ENCODE assay signal across 8 mouse cellular contexts in genomic region chr7:141041661-141042060, GRCm38 (mm10). TPM values are rescaled to one million over a fixed set of nuclear protein-coding genes. Genes with fewer than 3 reads are reported as not detected.
DNase-seq lines count a peak whose midpoint lies in the region; ATAC-seq lines count a peak whose summit lies in the region.

No protein-coding gene starts in this region.

- H3K27me3 ChIP-seq in liver, embryonic 16.5 days (ENCODE audit: control insufficient read depth, insufficient read depth, low read depth, low read length), result no peaks in the 10 kb centered on the region
- H3K27me3 ChIP-seq in neural tube, embryonic 15.5 days (replicated peaks), result no peaks in the 10 kb centered on the region

- H3K36me3 ChIP-seq in liver, embryonic 16.5 days (ENCODE audit: control insufficient read depth, insufficient read depth), result no peaks in the 10 kb centered on the region
- H3K36me3 ChIP-seq in neural tube, embryonic 15.5 days, result no peaks in the 10 kb centered on the region

- WGBS in liver, embryonic 16.5 days (ENCODE audit: insufficient replicate concordance), result 31% methylated on average over 5 of the region's 5 CpGs
- WGBS in neural tube, embryonic 15.5 days, result 27% methylated on average over 5 of the region's 5 CpGs

- no peak overlapping the region for H3K4me3 ChIP-seq in liver, embryonic 16.5 days (ENCODE audit: low read depth, low read length)
- no peak overlapping the region for H3K4me3 ChIP-seq in neural tube, embryonic 15.5 days (replicated peaks)

- H3K4me2 ChIP-seq in liver, embryonic 16.5 days (ENCODE audit: low read depth, low read length), result no peak overlapping the region
- H3K4me2 ChIP-seq in neural tube, embryonic 15.5 days, result no peak overlapping the region

- ATAC-seq in liver, embryonic 16.5 days (ENCODE audit: low read depth), result no peak; the same call in 1 of the 2 replicates
- peak; percentile 79; the same call in 1 of the 2 replicates for ATAC-seq in neural tube, embryonic 15.5 days (ENCODE audit: low FRiP score)

- peak; percentile 34 to 87 for DNase-seq in left cerebral cortex, postnatal 10 days (ENCODE audit: extremely low spot score in 1 of 2, low spot score in 2 of 2)
- DNase-seq in left cerebral cortex, postnatal 25 days (ENCODE audit: low spot score in 2 of 2), result no peak
- DNase-seq in cerebellum, postnatal 25 days, result peak; percentile 65 to 79
- peak; percentile 80 for DNase-seq in heart, adult 8-10 months (ENCODE audit: low spot score)
- peak; percentile 69 for DNase-seq in kidney, adult 18-20 months
- no peak for DNase-seq in T-cell, adult 2 months (ENCODE audit: low spot score)

- H3K9me3 ChIP-seq in liver, embryonic 16.5 days (replicated peaks; ENCODE audit: control insufficient read depth, low read length), result no peaks in the 10 kb centered on the region
- no peaks in the 10 kb centered on the region for H3K9me3 ChIP-seq in neural tube, embryonic 15.5 days (replicated peaks)

- H3K4me1 ChIP-seq in liver, embryonic 16.5 days (ENCODE audit: control insufficient read depth, low read depth, low read length), result peaks cover 40% of the 10 kb centered on the region
- peaks cover 2% of the 10 kb centered on the region; the same call in 1 of the 2 replicates for H3K4me1 ChIP-seq in neural tube, embryonic 15.5 days

- no peak overlapping the region for H3K9ac ChIP-seq in liver, embryonic 16.5 days (ENCODE audit: low read depth, low read length)
- no peak overlapping the region for H3K9ac ChIP-seq in neural tube, embryonic 15.5 days (replicated peaks)

- H3K27ac ChIP-seq in liver, embryonic 16.5 days (ENCODE audit: low read length), result peak overlapping the region; percentile 35; the same call in 1 of the 2 replicates
- peak overlapping the region; percentile 72 for H3K27ac ChIP-seq in neural tube, embryonic 15.5 days (replicated peaks)

- intact Hi-C loops in left cerebral cortex, postnatal 10 days (cut with DNase I), result no loop called here
- intact Hi-C loops in left cerebral cortex, postnatal 25 days (cut with DNase I), result no loop called here

RNA-seq across cellular contexts. Expression of gene Gm17387, which starts 12.7 kb away (rescaled TPM):
- not detected for total RNA-seq in left cerebral cortex, postnatal 10 days (2021)
- not detected for total RNA-seq in left cerebral cortex, postnatal 25 days (2021)
- not detected for total RNA-seq in heart, adult 8-10 months (2022)
- not detected in 2 replicates for polyA plus RNA-seq in liver, embryonic 16.5 days (2015; fragmentation: Nextera tagmentation; extraction: Ambion mirVana)
- not detected in 2 replicates for polyA plus RNA-seq in neural tube, embryonic 15.5 days (2015; fragmentation: Nextera tagmentation; extraction: Ambion mirVana)

RNA-seq across cellular contexts. Expression of gene B4galnt4, which starts 19.2 kb away (rescaled TPM):
- total RNA-seq in left cerebral cortex, postnatal 10 days (2021), result 100 to 1,000 TPM; 107 to 110 TPM
- total RNA-seq in left cerebral cortex, postnatal 25 days (2021), result 10 to 100 TPM; 79.6 to 84.3 TPM
- not detected for total RNA-seq in heart, adult 8-10 months (2022)
- polyA plus RNA-seq in liver, embryonic 16.5 days (2015; fragmentation: Nextera tagmentation; extraction: Ambion mirVana), result 0.35 and 0.37 TPM in 2 replicates
- 39.3 and 51.2 TPM in 2 replicates for polyA plus RNA-seq in neural tube, embryonic 15.5 days (2015; fragmentation: Nextera tagmentation; extraction: Ambion mirVana)

RNA-seq across cellular contexts. Expression of gene Ifitm6, which starts 23.9 kb away (rescaled TPM):
- total RNA-seq in left cerebral cortex, postnatal 10 days (2021), result not detected
- total RNA-seq in left cerebral cortex, postnatal 25 days (2021), result not detected
- 1 to 10 TPM in 1 of 4 experiments, not detected in 3; 4.9 TPM for total RNA-seq in heart, adult 8-10 months (2022)
- polyA plus RNA-seq in liver, embryonic 16.5 days (2015; fragmentation: Nextera tagmentation; extraction: Ambion mirVana), result 23.3 and 28.4 TPM in 2 replicates
- 1.7 and 1.8 TPM in 2 replicates for polyA plus RNA-seq in neural tube, embryonic 15.5 days (2015; fragmentation: Nextera tagmentation; extraction: Ambion mirVana)

RNA-seq across cellular contexts. Expression of gene Ifitm3, which starts 31.1 kb away (rescaled TPM):
- total RNA-seq in left cerebral cortex, postnatal 10 days (2021), result 1 to 10 TPM; 7.8 to 8.6 TPM
- 10 to 100 TPM in 1 of 2 experiments, 1 to 10 TPM in 1; 9.9 to 13.5 TPM for total RNA-seq in left cerebral cortex, postnatal 25 days (2021)
- total RNA-seq in heart, adult 8-10 months (2022), result 100 to 1,000 TPM in 1 of 4 experiments, 10 to 100 TPM in 3; 83.5 to 104 (median 88.4) TPM
- polyA plus RNA-seq in liver, embryonic 16.5 days (2015; fragmentation: Nextera tagmentation; extraction: Ambion mirVana), result 68.0 and 76.2 TPM in 2 replicates
- polyA plus RNA-seq in neural tube, embryonic 15.5 days (2015; fragmentation: Nextera tagmentation; extraction: Ambion mirVana), result 50.1 and 243 TPM in 2 replicates

RNA-seq across cellular contexts. Expression of gene Pkp3, which starts 36.4 kb away (rescaled TPM):
- total RNA-seq in left cerebral cortex, postnatal 10 days (2021), result not detected
- total RNA-seq in left cerebral cortex, postnatal 25 days (2021), result under 1 TPM in 1 of 2 experiments, not detected in 1; 0.21 TPM
- total RNA-seq in heart, adult 8-10 months (2022), result under 1 TPM; 0.19 to 0.35 (median 0.27) TPM
- 0.69 and 1.1 TPM in 2 replicates for polyA plus RNA-seq in liver, embryonic 16.5 days (2015; fragmentation: Nextera tagmentation; extraction: Ambion mirVana)
- 0.18 and 8.4 TPM in 2 replicates for polyA plus RNA-seq in neural tube, embryonic 15.5 days (2015; fragmentation: Nextera tagmentation; extraction: Ambion mirVana)

Comparison
In these comparisons a context has a peak if more than half of its experiments do, and no peak if none do; other contexts are left out.
1. DNase-seq: peak in left cerebral cortex, postnatal 10 days (2 of 2), cerebellum, postnatal 25 days (2 of 2), heart, adult 8-10 months (single experiment) and kidney, adult 18-20 months (single experiment); none in left cerebral cortex, postnatal 25 days (0 of 2) and T-cell, adult 2 months (single experiment).
2. RNA of gene B4galnt4, which starts 19.2 kb away (total RNA-seq): 107 to 110 TPM in left cerebral cortex, postnatal 10 days and 79.6 to 84.3 TPM in left cerebral cortex, postnatal 25 days; not detected in heart, adult 8-10 months; every median in the first group is over 10 times any median in the second.